Mouse (Mus musculus) thymus, adult 2 months (tissue): ENCODE data around the gene Phactr1. TPM values are rescaled to one million over a fixed set of nuclear protein-coding genes. Genes with fewer than 3 reads are reported as not detected.

Experiments used
- DNase-seq: peaks from one replicate; pipeline ENCODE4 v3.0.0; 2021
- H3K27ac ChIP-seq: fragments of 200-500 bp; 2 replicates; pipeline ENCODE4 v1.5.1; 2012; ENCODE audit warnings: low read length, control low read depth; ENCODE audit not compliant: control insufficient read depth, insufficient read depth
- H3K27me3 ChIP-seq: fragments of 200-500 bp; 2 replicates; pipeline ENCODE4 v1.6.1; 2012; ENCODE audit warnings: mild to moderate bottlenecking, low read length, moderate library complexity, mixed read lengths; ENCODE audit not compliant: control insufficient read depth, insufficient read depth
- H3K36me3 ChIP-seq: fragments of 200-500 bp; 2 replicates; pipeline ENCODE4 v1.6.1; 2012; ENCODE audit warnings: mild to moderate bottlenecking, low read length, moderate library complexity; ENCODE audit not compliant: control insufficient read depth, insufficient read depth
- H3K4me1 ChIP-seq: fragments of 200-500 bp; replicated peaks from 2 replicates; pipeline ENCODE4 v1.6.1; 2012; ENCODE audit warnings: low read length; ENCODE audit not compliant: control insufficient read depth, insufficient read depth
- H3K4me3 ChIP-seq: fragments of 200-500 bp; 2 replicates; pipeline ENCODE4 v1.5.1; 2012; ENCODE audit warnings: mild to moderate bottlenecking, low read length, control low read depth, moderate library complexity; ENCODE audit not compliant: control insufficient read depth, insufficient read depth
- CTCF ChIP-seq: fragments of 200-500 bp; IDR thresholded peaks from 2 replicates; pipeline ENCODE4 v1.5.1; 2012; ENCODE audit warnings: mild to moderate bottlenecking, control low read depth, low read length, moderate library complexity, borderline replicate concordance; ENCODE audit not compliant: control insufficient read depth, poor library complexity, insufficient read depth; ENCODE audit errors: extremely low read depth
- POLR2A ChIP-seq: fragments of 200-500 bp; IDR thresholded peaks from 2 replicates; pipeline ENCODE4 v1.6.1; 2012; ENCODE audit warnings: mild to moderate bottlenecking, low read length, control low read depth, moderate library complexity; ENCODE audit not compliant: control insufficient read depth, poor library complexity, insufficient read depth; ENCODE audit errors: extremely low read depth
- WGBS: fragments of 180-500 bp; shearing (Covaris S2); methylation state at CpG from one replicate; pipeline ENCODE4 v1.1.7; 2018; 5-methylcytosine and 5-hydroxymethylcytosine counted together
- polyA plus RNA-seq: library from polyadenylated mRNA; depleted of rRNA; stranded (reverse); fragments of >200 nt; gene quantifications from 2 replicates; pipeline ENCODE4 v1.2.3, GENCODE M21; 2012

Phactr1 gene
- polyA plus RNA-seq, 1 experiment: 0.82 TPM

DNA sequence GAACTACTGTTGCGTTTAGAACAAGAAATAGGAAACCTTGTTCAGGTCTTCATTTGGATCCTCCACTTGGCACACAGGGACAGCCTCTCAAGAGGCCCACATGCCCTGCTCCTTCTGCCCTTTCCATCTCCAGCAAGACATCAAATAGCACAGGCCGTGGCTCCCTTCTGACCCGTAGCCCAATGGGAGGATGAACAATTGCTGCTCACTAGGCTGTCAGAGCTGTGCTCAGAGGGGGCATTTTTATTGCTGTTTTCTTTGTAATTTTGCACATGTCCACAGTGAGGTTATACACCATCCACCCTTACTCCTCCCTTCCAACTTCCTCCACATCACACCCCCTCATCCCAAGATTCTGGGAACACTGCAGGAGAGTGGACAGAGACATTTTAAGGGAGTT is 269.6 kb downstream of the Phactr1 start:
- Histone ChIP-seq H3K4me3 (no peak overlapping the region), H3K27ac (no peak overlapping the region), H3K4me1 (no peaks in the 10 kb centered on the region), H3K27me3 (no peaks in the 10 kb centered on the region), H3K36me3 (no peaks in the 10 kb centered on the region)
- no peak for TF ChIP-seq CTCF
- no peak for TF ChIP-seq POLR2A
- no peak for DNase-seq
- 93% methylated on average over 3 of the region's 3 CpGs for WGBS

GRCm38 (mm10) chr13:42952037-42952721 is 271.8 kb downstream of the Phactr1 start:
- DNase-seq: no peak
- Histone ChIP-seq H3K27me3 (no peaks in the 10 kb centered on the region), H3K4me1 (no peaks in the 10 kb centered on the region), H3K4me3 (no peak overlapping the region), H3K36me3 (no peaks in the 10 kb centered on the region), H3K27ac (no peak overlapping the region)
- WGBS: 79% methylated on average over 15 of the region's 15 CpGs
- TF ChIP-seq CTCF: no peak
- no peak for TF ChIP-seq POLR2A

GRCm38 (mm10) chr13:42953071-42953470 is 272.6 kb downstream of the Phactr1 start:
- DNase-seq: no peak
- H3K27ac ChIP-seq: no peak overlapping the region
- TF ChIP-seq CTCF (no peak), POLR2A (no peak)
- H3K27me3 ChIP-seq: no peaks in the 10 kb centered on the region
- WGBS: 91% methylated on average over 6 of the region's 6 CpGs
- H3K4me3 ChIP-seq: no peak overlapping the region
- H3K4me1 ChIP-seq: no peaks in the 10 kb centered on the region
- no peaks in the 10 kb centered on the region for H3K36me3 ChIP-seq

DNA sequence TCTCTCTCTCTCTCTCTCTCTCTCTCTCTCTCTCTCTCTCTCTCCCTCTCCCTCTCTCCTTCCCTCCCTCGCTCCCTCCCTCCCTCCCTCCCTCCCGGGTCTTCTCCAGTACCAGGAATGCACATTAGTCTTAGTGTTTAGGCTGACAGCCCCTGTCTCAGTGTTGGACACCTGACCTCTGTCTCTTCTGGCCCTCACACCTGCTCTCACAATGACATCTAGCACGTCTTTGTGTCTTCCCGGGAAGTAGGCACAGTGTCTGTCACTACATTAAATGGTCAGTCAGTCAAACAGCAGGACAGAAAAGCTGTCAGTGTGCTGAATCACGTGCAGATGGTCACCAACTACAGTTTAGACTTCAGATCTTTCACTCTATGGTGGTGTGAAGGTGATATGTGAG is 273.7 kb downstream of the Phactr1 start:
- no peak overlapping the region for H3K27ac ChIP-seq
- no peaks in the 10 kb centered on the region for H3K4me1 ChIP-seq
- no peaks in the 10 kb centered on the region for H3K36me3 ChIP-seq
- no peaks in the 10 kb centered on the region for H3K27me3 ChIP-seq
- 76% methylated on average over 5 of the region's 5 CpGs for WGBS
- no peak for DNase-seq
- no peak overlapping the region for H3K4me3 ChIP-seq
- TF ChIP-seq CTCF (no peak), POLR2A (no peak)

- Histone ChIP-seq H3K27me3 (no peaks in the 10 kb centered on the region), H3K36me3 (no peaks in the 10 kb centered on the region), H3K4me3 (no peak overlapping the region), H3K27ac (no peak overlapping the region), H3K4me1 (no peaks in the 10 kb centered on the region)
- DNase-seq: no peak
- TF ChIP-seq CTCF (no peak), POLR2A (no peak)
- 95% methylated on average over 10 of the region's 10 CpGs for WGBS
These were observed 275.9 kb downstream of the Phactr1 start for GRCm38 (mm10) chr13:42956327-42956726.

DNA sequence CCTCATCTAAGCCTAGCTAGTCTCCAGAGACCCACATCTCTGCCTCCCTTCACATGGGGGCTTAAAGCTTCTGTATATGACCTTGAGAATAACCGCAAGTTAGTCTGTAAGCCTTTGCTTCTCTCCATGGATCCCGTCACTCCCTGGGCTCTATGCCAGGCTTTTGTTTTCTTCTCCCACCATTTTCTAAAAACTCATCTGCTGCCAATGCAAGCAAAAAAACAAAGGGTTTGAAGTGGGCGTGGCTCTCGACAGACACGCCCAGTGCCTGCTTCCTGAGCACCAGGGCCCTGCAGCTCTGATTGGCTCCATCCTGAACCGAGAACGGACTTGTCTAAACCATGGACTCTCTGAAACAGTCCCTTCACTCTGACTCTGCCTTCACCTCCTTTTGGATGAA is 277.4 kb downstream of the Phactr1 start:
- H3K27me3 ChIP-seq: no peaks in the 10 kb centered on the region
- DNase-seq: no peak

GRCm38 (mm10) chr13:42958867-42959266 is 278.4 kb downstream of the Phactr1 start:
- TF ChIP-seq POLR2A: no peak
- TF ChIP-seq CTCF: no peak
- Histone ChIP-seq H3K36me3 (no peaks in the 10 kb centered on the region), H3K27me3 (no peaks in the 10 kb centered on the region), H3K27ac (no peak overlapping the region), H3K4me1 (no peaks in the 10 kb centered on the region), H3K4me3 (no peak overlapping the region)
- WGBS: 96% methylated on average over 2 of the region's 2 CpGs
- no peak for DNase-seq

More for the DNA sequence above, 277.4 kb downstream of the Phactr1 start:
- no peak overlapping the region for H3K4me3 ChIP-seq
- no peaks in the 10 kb centered on the region for H3K36me3 ChIP-seq
- H3K4me1 ChIP-seq: no peaks in the 10 kb centered on the region
- H3K27ac ChIP-seq: no peak overlapping the region
- TF ChIP-seq CTCF (no peak), POLR2A (no peak)
- 86% methylated on average over 7 of the region's 7 CpGs for WGBS
